Mouse (Mus musculus): Measurements from ENCODE around the gene Rad9a.

GRCm38 (mm10) chr19:4148491-4148806, 53.0 kb downstream of the Rad9a start, which contains the start of gene Coro1b:
- TF ChIP-seq POLR2A (IDR thresholded peaks at IDR 0.05; ENCODE audit: insufficient read length, low read depth) (peak; percentile 83), E2F4 (IDR thresholded peaks at IDR 0.05; ENCODE audit: insufficient read depth) (no peak), MYOG (IDR thresholded peaks at IDR 0.05; ENCODE audit: control insufficient read depth in 1 of 3, insufficient read depth in 1 of 3, insufficient read length in 2 of 3, low read depth in 2 of 3) (no peak), SRF (IDR thresholded peaks at IDR 0.05; ENCODE audit: control insufficient read depth, insufficient read length, low read depth) (no peak), USF1 (IDR thresholded peaks at IDR 0.05; ENCODE audit: low read depth) (peak; percentile 65), POLR2AphosphoS2 (IDR thresholded peaks at IDR 0.05; ENCODE audit: insufficient read length, low read depth) (no peak), MAX (IDR thresholded peaks at IDR 0.05; ENCODE audit: low read depth) (no peak), TCF12 (IDR thresholded peaks at IDR 0.05; ENCODE audit: insufficient read depth, poor library complexity, severe bottlenecking) (no peak), CEBPB (IDR thresholded peaks at IDR 0.05; ENCODE audit: insufficient read depth, poor library complexity, severe bottlenecking) (no peak), MYOD1 (IDR thresholded peaks at IDR 0.05; ENCODE audit: control insufficient read depth in 1 of 3, insufficient read length in 2 of 3, low read depth in 2 of 3) (no peak), TCF3 (IDR thresholded peaks at IDR 0.05; ENCODE audit: insufficient read length, low read depth) (no peak)
